Comparison of ENCODE assay signal across 8 mouse cellular contexts in genomic region chr7:80116158-80116557, GRCm38 (mm10). TPM values are rescaled to one million over a fixed set of nuclear protein-coding genes. Genes with fewer than 3 reads are reported as not detected.
DNase-seq lines count a peak whose midpoint lies in the region; ATAC-seq and TF ChIP-seq lines count a peak whose summit lies in the region.

No protein-coding gene starts in this region.

- H3K36me3 ChIP-seq in hindbrain, embryonic 10.5 days = peaks cover 11% of the 10 kb centered on the region; the same call in 1 of the 2 replicates
- no peaks in the 10 kb centered on the region for H3K36me3 ChIP-seq in hindbrain, embryonic 11.5 days (ENCODE audit: control insufficient read depth, insufficient read depth, low read length)
- no peaks in the 10 kb centered on the region for H3K36me3 ChIP-seq in forebrain, embryonic 16.5 days (ENCODE audit: control insufficient read depth, insufficient read depth)
- H3K36me3 ChIP-seq in kidney, embryonic 15.5 days = 0 out of 2 replicates have a peak, but pooled peaks cover 4% of the 10 kb centered on the region
- no peaks in the 10 kb centered on the region for H3K36me3 ChIP-seq in midbrain, embryonic 16.5 days (ENCODE audit: control insufficient read depth, insufficient read depth, low read length)

- H3K9ac ChIP-seq in hindbrain, embryonic 11.5 days (ENCODE audit: low read depth, low read length) = no peak overlapping the region
- peak overlapping the region; percentile 81; the same call in 1 of the 2 replicates for H3K9ac ChIP-seq in forebrain, embryonic 16.5 days (replicated peaks; ENCODE audit: low read depth, low read length)
- 0 out of 2 replicates have a peak overlapping the region, but pooled peaks have one; percentile 85 for H3K9ac ChIP-seq in kidney, embryonic 15.5 days
- H3K9ac ChIP-seq in midbrain, embryonic 16.5 days (ENCODE audit: low read depth, low read length) = peak overlapping the region; percentile 99; the same call in 1 of the 2 replicates

- H3K4me2 ChIP-seq in hindbrain, embryonic 11.5 days (replicated peaks; ENCODE audit: low read depth, low read length) = no peak overlapping the region
- H3K4me2 ChIP-seq in forebrain, embryonic 16.5 days (ENCODE audit: low read length) = peak overlapping the region; percentile 52; the same call in 1 of the 2 replicates
- peak overlapping the region; percentile 83 for H3K4me2 ChIP-seq in kidney, embryonic 15.5 days
- peak overlapping the region; percentile 75 for H3K4me2 ChIP-seq in midbrain, embryonic 16.5 days (ENCODE audit: low read length)

- H3K27me3 ChIP-seq in hindbrain, embryonic 10.5 days (ENCODE audit: insufficient read depth, poor library complexity, severe bottlenecking) = peaks cover 4% of the 10 kb centered on the region; the same call in 1 of the 2 replicates
- H3K27me3 ChIP-seq in hindbrain, embryonic 11.5 days (ENCODE audit: control insufficient read depth, insufficient read depth, low read length) = no peaks in the 10 kb centered on the region
- no peaks in the 10 kb centered on the region for H3K27me3 ChIP-seq in forebrain, embryonic 16.5 days (replicated peaks; ENCODE audit: control insufficient read depth, insufficient read depth, low read length)
- no peaks in the 10 kb centered on the region for H3K27me3 ChIP-seq in kidney, embryonic 15.5 days
- no peaks in the 10 kb centered on the region for H3K27me3 ChIP-seq in midbrain, embryonic 16.5 days (ENCODE audit: control insufficient read depth, insufficient read depth, low read depth, low read length)
- no peaks in the 10 kb centered on the region for H3K27me3 ChIP-seq in cerebellum, adult 2 months (ENCODE audit: control insufficient read depth, insufficient read depth, low read length)

- H3K27ac ChIP-seq in hindbrain, embryonic 10.5 days = 0 out of 2 replicates have a peak overlapping the region, but pooled peaks have one; percentile 98
- no peak overlapping the region for H3K27ac ChIP-seq in hindbrain, embryonic 11.5 days (ENCODE audit: low read depth, low read length)
- H3K27ac ChIP-seq in forebrain, embryonic 16.5 days (ENCODE audit: low read length) = no peak overlapping the region
- H3K27ac ChIP-seq in kidney, embryonic 15.5 days = no peak overlapping the region
- peak overlapping the region; percentile 98; the same call in 1 of the 2 replicates for H3K27ac ChIP-seq in midbrain, embryonic 16.5 days (ENCODE audit: low read length)
- no peak overlapping the region for H3K27ac ChIP-seq in cerebellum, adult 2 months (ENCODE audit: insufficient read depth, low read length)

- 79% methylated on average over 2 of the region's 2 CpGs for WGBS in hindbrain, embryonic 10.5 days
- 76% methylated on average over 2 of the region's 2 CpGs for WGBS in hindbrain, embryonic 11.5 days
- WGBS in forebrain, embryonic 16.5 days = 67% methylated on average over 2 of the region's 2 CpGs
- 83% methylated on average over 2 of the region's 2 CpGs for WGBS in kidney, embryonic 15.5 days
- WGBS in midbrain, embryonic 16.5 days = 75% methylated on average over 2 of the region's 2 CpGs
- 70% methylated on average over 2 of the region's 2 CpGs for WGBS in cerebellum, adult 2 months

- no peak for ATAC-seq in hindbrain, embryonic 11.5 days (ENCODE audit: low FRiP score)
- ATAC-seq in forebrain, embryonic 16.5 days = no peak
- ATAC-seq in kidney, embryonic 15.5 days (replicated peaks; ENCODE audit: low FRiP score) = no peak
- ATAC-seq in midbrain, embryonic 16.5 days = no peak
- ATAC-seq in granulocyte monocyte progenitor cell, adult 5-6 weeks (replicated peaks; ENCODE audit: poor library complexity, severe bottlenecking) = no peak

- H3K4me1 ChIP-seq in hindbrain, embryonic 10.5 days (replicated peaks) = peaks cover 53% of the 10 kb centered on the region
- H3K4me1 ChIP-seq in hindbrain, embryonic 11.5 days (replicated peaks; ENCODE audit: control insufficient read depth, insufficient read depth, low read length) = no peaks in the 10 kb centered on the region
- peaks cover 38% of the 10 kb centered on the region for H3K4me1 ChIP-seq in forebrain, embryonic 16.5 days (replicated peaks; ENCODE audit: control insufficient read depth, insufficient read depth, low read length)
- H3K4me1 ChIP-seq in kidney, embryonic 15.5 days = peaks cover 44% of the 10 kb centered on the region
- H3K4me1 ChIP-seq in midbrain, embryonic 16.5 days (ENCODE audit: control insufficient read depth, insufficient read depth, low read length) = peaks cover 30% of the 10 kb centered on the region
- H3K4me1 ChIP-seq in cerebellum, adult 2 months (ENCODE audit: control insufficient read depth, insufficient read depth, low read length) = peaks cover 8% of the 10 kb centered on the region; the same call in 1 of the 2 replicates

- H3K9me3 ChIP-seq in hindbrain, embryonic 10.5 days = no peaks in the 10 kb centered on the region
- H3K9me3 ChIP-seq in hindbrain, embryonic 11.5 days (ENCODE audit: control insufficient read depth, low read length) = no peaks in the 10 kb centered on the region
- H3K9me3 ChIP-seq in forebrain, embryonic 16.5 days (ENCODE audit: control insufficient read depth, low read length) = no peaks in the 10 kb centered on the region
- H3K9me3 ChIP-seq in kidney, embryonic 15.5 days (replicated peaks) = no peaks in the 10 kb centered on the region
- H3K9me3 ChIP-seq in midbrain, embryonic 16.5 days (replicated peaks; ENCODE audit: control insufficient read depth, low read length, poor library complexity, severe bottlenecking) = no peaks in the 10 kb centered on the region

- TF ChIP-seq POLR2A in cerebellum, adult 2 months (IDR thresholded peaks at IDR 0.05; ENCODE audit: borderline replicate concordance, insufficient read depth, low read length) = no peak

- H3K4me3 ChIP-seq in hindbrain, embryonic 10.5 days = peak overlapping the region; percentile 88
- no peak overlapping the region for H3K4me3 ChIP-seq in hindbrain, embryonic 11.5 days (ENCODE audit: low read depth, low read length)
- peak overlapping the region; percentile 60; the same call in 1 of the 2 replicates for H3K4me3 ChIP-seq in forebrain, embryonic 16.5 days (replicated peaks; ENCODE audit: low read length)
- H3K4me3 ChIP-seq in kidney, embryonic 15.5 days (replicated peaks) = 0 out of 2 replicates have a peak overlapping the region, but pooled peaks have one; percentile 83
- H3K4me3 ChIP-seq in midbrain, embryonic 16.5 days (ENCODE audit: low read depth, low read length) = peak overlapping the region; percentile 66
- H3K4me3 ChIP-seq in cerebellum, adult 2 months (replicated peaks; ENCODE audit: insufficient read depth, low read depth, low read length) = no peak overlapping the region

- TF ChIP-seq CTCF in cerebellum, adult 2 months (IDR thresholded peaks at IDR 0.05; ENCODE audit: borderline replicate concordance, insufficient read depth, low read depth, low read length) = no peak

- no peak for DNase-seq in hindbrain, embryonic 10.5 days (ENCODE audit: low spot score)
- no peak for DNase-seq in hindbrain, embryonic 11.5 days (ENCODE audit: low spot score)
- no peak for DNase-seq in cerebellum, adult 2 months
- DNase-seq in lung, postnatal 25 days (ENCODE audit: low spot score) = no peak

RNA-seq across cellular contexts. Expression of gene Idh2, which starts 1.0 kb away (rescaled TPM):
- 429 and 446 TPM in 2 replicates for polyA plus RNA-seq in hindbrain, embryonic 10.5 days (2016; fragmentation: Nextera tagmentation; extraction: Ambion mirVana)
- 331 and 352 TPM in 2 replicates for polyA plus RNA-seq in hindbrain, embryonic 11.5 days (2014; fragmentation: Nextera tagmentation; extraction: Ambion mirVana)
- polyA plus RNA-seq in forebrain, embryonic 16.5 days (2015; fragmentation: Nextera tagmentation; extraction: Ambion mirVana) = 286 and 298 TPM in 2 replicates
- polyA plus RNA-seq in kidney, embryonic 15.5 days (2015; fragmentation: Nextera tagmentation; extraction: Ambion mirVana) = 633 and 674 TPM in 2 replicates
- polyA plus RNA-seq in midbrain, embryonic 16.5 days (2015; fragmentation: Nextera tagmentation; extraction: Ambion mirVana) = 210 and 224 TPM in 2 replicates
- 259 and 298 TPM in 2 replicates for total RNA-seq in granulocyte monocyte progenitor cell, adult 5-6 weeks (2014; fragmentation: Nextera tagmentation)
- 338 and 368 TPM in 2 replicates for total RNA-seq in granulocyte monocyte progenitor cell, adult 5-6 weeks (2017)
- 77.9 and 84.0 TPM in 2 replicates for polyA plus RNA-seq in cerebellum, adult 2 months (2012; rRNA removed)

Comparison
In these comparisons a context has a peak if more than half of its experiments do, and no peak if none do; other contexts are left out.
1. H3K27ac ChIP-seq: peak in hindbrain, embryonic 10.5 days (single experiment) and midbrain, embryonic 16.5 days (single experiment); none in hindbrain, embryonic 11.5 days (single experiment), forebrain, embryonic 16.5 days (single experiment), kidney, embryonic 15.5 days (single experiment) and cerebellum, adult 2 months (single experiment).
2. H3K4me3 ChIP-seq: peak in hindbrain, embryonic 10.5 days (single experiment), forebrain, embryonic 16.5 days (single experiment), kidney, embryonic 15.5 days (single experiment) and midbrain, embryonic 16.5 days (single experiment); none in hindbrain, embryonic 11.5 days (single experiment) and cerebellum, adult 2 months (single experiment).